Mouse (Mus musculus): Measurements from ENCODE around the gene Hspa5.
"Not testable (repeated sequence)": the region's sequence is repeated elsewhere in the genome, so short reads cannot be mapped to it uniquely, and the experiment has no call there.

The Hspa5 gene

GRCm38 (mm10) chr2:34772252-34773235 is 774 bp downstream of the Hspa5 start:
- DNase-seq, result no peak

GRCm38 (mm10) chr2:34773673-34774072 is 1.9 kb downstream of the Hspa5 start:
- no peak for DNase-seq

GRCm38 (mm10) chr2:34774493-34774892 is 2.7 kb downstream of the Hspa5 start:
- no peak for DNase-seq

GRCm38 (mm10) chr2:34777237-34777868 is 5.6 kb downstream of the Hspa5 start:
- DNase-seq, result no peak

- no peak for DNase-seq
Measured at GRCm38 (mm10) chr2:34783064-34784020, 11.6 kb downstream of the Hspa5 start.

DNA sequence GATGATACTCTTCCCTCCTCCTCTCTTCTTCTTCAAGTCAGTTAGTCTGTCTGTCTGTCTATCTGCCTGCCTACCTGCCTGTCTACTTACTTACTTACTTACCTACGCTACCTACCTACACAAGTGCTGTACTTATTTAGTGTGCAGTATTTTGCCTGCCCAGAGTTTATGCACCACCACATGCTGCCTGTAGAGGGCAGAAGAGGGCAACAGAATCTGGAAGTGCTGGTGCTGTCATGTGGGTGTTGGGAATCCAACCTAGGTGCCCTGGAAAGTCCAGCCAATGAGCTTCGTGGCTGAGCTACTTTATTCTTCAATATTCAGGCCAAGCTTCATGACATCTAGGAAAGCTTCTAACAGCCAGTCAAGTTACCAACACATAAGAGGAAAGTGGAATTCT is 12.3 kb downstream of the Hspa5 start:
- DNase-seq, result peak; percentile 45 to 56

- no peak for DNase-seq
Measured at GRCm38 (mm10) chr2:34790282-34790681, 18.5 kb downstream of the Hspa5 start.

GRCm38 (mm10) chr2:34792543-34792942 is 20.8 kb downstream of the Hspa5 start:
- DNase-seq, result not testable (repeated sequence)

- no peak for DNase-seq
Measured at GRCm38 (mm10) chr2:34794511-34794910, 22.7 kb downstream of the Hspa5 start.

- no peak for DNase-seq
Measured at GRCm38 (mm10) chr2:34795426-34795825, 23.7 kb downstream of the Hspa5 start.

DNA sequence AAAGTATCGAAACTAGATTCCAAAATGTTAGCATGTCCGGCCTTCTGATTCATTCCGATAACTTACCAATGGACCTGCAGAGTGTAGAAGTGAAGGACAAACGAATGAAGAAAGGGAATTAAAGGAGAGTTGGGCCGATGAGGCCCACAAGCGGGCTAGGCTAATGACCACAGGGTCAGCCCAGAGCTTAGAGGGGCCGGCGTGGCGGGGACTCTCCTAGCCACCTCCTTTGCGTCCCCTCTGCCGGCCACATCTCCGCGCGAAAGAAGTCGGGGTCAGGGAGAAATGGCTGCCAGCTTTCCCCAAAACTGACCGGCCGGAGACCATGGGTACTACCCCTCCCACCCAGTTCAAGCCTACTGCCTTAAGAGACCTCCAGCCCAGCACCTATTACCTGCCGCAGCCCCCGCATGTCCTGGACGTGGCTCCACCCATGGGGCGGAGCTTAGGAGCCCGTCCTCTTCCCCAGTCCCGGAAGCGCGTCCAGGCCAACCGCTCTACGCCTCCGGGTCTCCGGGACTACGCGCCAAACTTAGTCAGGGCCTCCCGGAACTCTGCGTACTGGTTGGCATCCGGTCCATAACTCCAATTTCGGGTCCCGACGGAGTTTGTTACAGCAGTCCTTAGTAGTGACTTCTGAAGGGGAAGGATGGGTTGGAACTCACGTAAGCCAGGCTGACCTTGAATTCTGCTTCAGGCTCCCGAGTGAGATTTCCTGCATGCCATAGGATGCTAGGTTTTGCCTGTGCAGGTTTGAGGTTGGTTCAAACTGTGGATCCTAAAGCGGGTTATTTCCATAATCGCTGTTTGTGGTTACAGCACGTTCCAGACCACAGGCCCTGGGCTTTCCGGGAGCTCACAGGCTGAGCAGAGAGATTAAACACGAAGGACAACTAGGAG is 27.8 kb downstream of the Hspa5 start, which contains the start of gene Rabepk:
Gene Rabepk, minus strand, starts transcription at position 556 of the 900 bp plus-strand sequence.
- peak; percentile 81 to 82 for DNase-seq

GRCm38 (mm10) chr2:34800371-34800770 is 28.6 kb downstream of the Hspa5 start:
- no peak for DNase-seq

GRCm38 (mm10) chr2:34801516-34802482 is 30.0 kb downstream of the Hspa5 start:
- DNase-seq, result peak; percentile 97 to 98

- peak; percentile 45 to 50 for DNase-seq
Measured at GRCm38 (mm10) chr2:34802565-34803245, 30.9 kb downstream of the Hspa5 start.

- DNase-seq, result no peak
Measured at GRCm38 (mm10) chr2:34803746-34804145, 32.0 kb downstream of the Hspa5 start.

DNA sequence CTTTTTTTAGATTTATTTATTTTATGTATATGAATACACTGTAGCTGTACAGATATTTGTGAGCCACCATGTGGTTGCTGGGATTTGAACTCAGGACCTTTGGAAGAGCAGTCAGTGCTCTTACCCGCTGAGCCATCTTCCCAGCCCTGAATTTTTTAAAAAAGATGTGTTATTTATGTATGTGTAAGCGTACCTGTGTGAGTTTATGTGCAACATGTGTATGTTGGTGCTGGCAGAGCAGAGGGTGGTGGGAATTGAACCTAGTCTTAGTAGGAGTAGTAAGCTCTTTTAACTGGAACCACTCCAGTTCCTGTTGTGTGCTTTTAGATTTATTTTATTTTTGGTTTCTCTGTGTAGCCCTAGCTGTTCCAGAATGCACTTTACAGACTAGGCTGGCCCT is 32.4 kb downstream of the Hspa5 start:
- no peak for DNase-seq

- peak in 1 of 2 experiments; percentile 45 for DNase-seq
Measured at GRCm38 (mm10) chr2:34804815-34805214, 33.0 kb downstream of the Hspa5 start.

DNA sequence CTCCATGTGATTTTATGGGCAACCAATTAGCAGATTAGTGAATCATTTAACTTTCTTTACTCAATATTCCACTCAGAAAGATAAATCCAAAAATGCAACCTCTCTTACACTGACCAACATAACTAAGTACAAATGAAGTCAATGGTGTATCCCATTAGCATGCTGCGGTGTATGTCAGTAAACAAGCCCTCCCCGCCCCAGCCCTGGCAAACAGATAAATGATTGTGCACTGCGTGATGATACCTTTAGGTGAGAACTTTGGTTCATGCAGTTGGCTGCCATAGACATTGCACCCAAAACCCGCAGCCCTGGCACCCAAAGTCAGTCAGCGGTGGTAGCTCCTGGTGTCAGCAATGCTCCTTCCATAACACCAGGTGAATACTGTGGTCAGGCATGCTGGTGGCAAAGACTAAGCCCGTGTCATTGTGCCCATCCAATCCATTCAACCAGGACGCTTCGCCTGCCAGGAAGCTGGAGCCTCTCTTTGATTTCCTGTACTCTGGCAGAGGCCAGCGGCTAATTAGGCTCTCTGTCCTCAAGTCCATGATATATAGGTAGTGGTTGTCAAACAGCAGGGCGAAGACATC is 33.7 kb downstream of the Hspa5 start:
- no peak for DNase-seq

DNA sequence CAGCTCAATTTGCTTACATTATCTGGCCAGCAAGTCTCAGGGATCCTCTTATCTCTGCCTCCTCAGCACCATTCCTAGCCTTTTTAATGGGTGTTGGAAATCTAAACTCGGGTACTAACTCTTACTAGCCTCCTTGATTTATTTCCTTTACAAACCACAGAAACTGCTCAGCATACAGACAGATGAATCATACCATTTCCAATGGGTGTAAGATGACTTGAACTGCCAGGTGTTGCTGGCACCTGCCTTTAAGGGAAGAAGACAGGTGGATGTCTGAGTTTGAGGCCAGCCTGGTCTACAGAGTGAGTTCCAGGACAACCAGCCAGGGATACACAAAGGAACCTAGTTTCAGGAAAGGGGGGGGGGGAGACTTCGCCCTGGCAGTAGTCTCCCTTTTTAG is 36.3 kb downstream of the Hspa5 start:
- no peak for DNase-seq
